Mouse (Mus musculus) urinary bladder, postnatal 14 days (tissue): Measurements from ENCODE around the gene Ackr3.
A peak's percentile ranks its signal among the peaks of the same experiment; 100 is the strongest.

ENCODE experiments used
- DNase-seq: peaks from one replicate; pipeline ENCODE4 v3.0.0; 2021; ENCODE audit warnings: low spot score

Gene Ackr3

DNA sequence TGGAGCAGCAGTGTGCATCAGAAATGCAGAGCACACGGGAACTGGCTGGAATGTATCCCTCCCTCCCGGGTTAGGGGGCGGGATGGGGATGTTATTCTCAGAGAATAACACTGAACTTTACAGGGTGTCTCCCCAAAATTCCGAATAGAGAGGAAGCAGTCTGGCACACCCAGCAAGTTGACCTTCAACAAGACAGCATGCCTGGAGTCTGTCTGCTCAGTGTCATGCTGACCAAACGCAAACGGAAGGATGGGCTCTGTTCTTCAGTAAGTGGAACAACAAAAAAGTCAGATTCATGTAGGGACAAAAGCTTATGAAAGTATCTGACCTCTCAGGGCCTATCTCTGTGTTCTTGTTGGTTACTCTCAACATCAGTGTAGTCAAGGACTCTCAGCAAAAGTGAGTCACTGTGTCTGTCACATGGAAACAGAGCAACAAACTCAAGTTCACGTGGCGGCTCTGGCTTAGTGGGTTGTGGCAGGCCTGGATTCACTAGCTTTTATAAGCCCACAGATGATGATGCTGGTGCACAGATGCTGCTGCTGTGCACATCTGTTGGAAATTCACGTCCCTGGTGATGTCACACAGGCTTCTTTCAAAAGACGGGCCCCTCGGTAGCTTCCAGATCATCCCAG is 54.6 kb downstream of the Ackr3 start:
- DNase-seq: no peak

GRCm38 (mm10) chr1:90260704-90261581 is 57.2 kb downstream of the Ackr3 start:
- DNase-seq: no peak

DNA sequence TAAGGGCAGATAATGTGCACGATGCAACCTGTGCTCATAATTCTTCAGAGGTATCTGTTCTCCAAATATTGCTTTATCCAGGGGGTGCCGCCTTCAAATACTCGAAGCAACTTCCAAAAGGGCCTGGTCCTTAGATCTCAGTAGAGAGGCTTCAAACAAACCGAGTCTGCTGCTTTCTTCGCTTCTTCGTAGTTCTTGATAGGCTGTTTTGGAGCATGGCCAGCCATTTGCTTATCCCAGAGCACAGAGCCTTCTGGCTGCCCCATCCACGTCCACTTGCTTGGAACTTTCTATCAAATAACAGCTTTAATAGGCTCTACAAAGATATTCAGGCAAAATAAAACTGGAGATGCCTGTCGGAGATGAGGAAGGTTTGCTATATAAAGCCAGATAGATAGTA is 58.6 kb downstream of the Ackr3 start:
- peak; percentile 55 for DNase-seq
